Mouse (Mus musculus) kidney, postnatal 14 days (tissue): ENCODE measurements around the gene Klk14.
"Not testable (repeated sequence)": the region's sequence is repeated elsewhere in the genome, so short reads cannot be mapped to it uniquely, and the experiment has no call there.

ENCODE experiments used
- DNase-seq: peaks from one replicate; pipeline ENCODE4 v3.0.0; 2022; ENCODE audit warnings: mixed read lengths

The Klk14 gene

GRCm38 (mm10) chr7:43690118-43690517 is at the start of gene Klk14:
Gene Klk14 (plus strand): TSS chr7:43690418.
- DNase-seq = no peak

- no peak for DNase-seq
These were observed 47.6 kb upstream of the Klk14 start for GRCm38 (mm10) chr7:43642587-43642986.

- no peak for DNase-seq
These were observed 47.1 kb upstream of the Klk14 start for GRCm38 (mm10) chr7:43643046-43643652.

- no peak for DNase-seq
These were observed 37.5 kb upstream of the Klk14 start for GRCm38 (mm10) chr7:43652683-43653082.

- no peak for DNase-seq
These were observed 35.7 kb upstream of the Klk14 start for GRCm38 (mm10) chr7:43654519-43654918.

- no peak for DNase-seq
These were observed 34.0 kb upstream of the Klk14 start for GRCm38 (mm10) chr7:43656232-43656631.

- DNase-seq = no peak
These were observed 30.2 kb upstream of the Klk14 start, which contains the start of gene Siglece for GRCm38 (mm10) chr7:43660002-43660401. Gene Siglece (minus strand): TSS chr7:43660161.

- DNase-seq = no peak
These were observed 27.4 kb upstream of the Klk14 start for GRCm38 (mm10) chr7:43662804-43663203.

GRCm38 (mm10) chr7:43667221-43667620 is 23.0 kb upstream of the Klk14 start:
- not testable (repeated sequence) for DNase-seq

- DNase-seq = no peak
These were observed 21.6 kb upstream of the Klk14 start for GRCm38 (mm10) chr7:43668582-43668981.

- no peak for DNase-seq
These were observed 19.0 kb upstream of the Klk14 start for GRCm38 (mm10) chr7:43671064-43671808.

GRCm38 (mm10) chr7:43671809-43672580 is 18.2 kb upstream of the Klk14 start, which contains the start of gene Ctu1:
Gene Ctu1 (plus strand): TSS chr7:43672016.
- peak; percentile 95 for DNase-seq

GRCm38 (mm10) chr7:43672581-43673260 is 17.5 kb upstream of the Klk14 start:
- DNase-seq = no peak

- no peak for DNase-seq
These were observed 15.1 kb upstream of the Klk14 start for GRCm38 (mm10) chr7:43675091-43675490.

GRCm38 (mm10) chr7:43678517-43678916 is 11.7 kb upstream of the Klk14 start:
- peak; percentile 34 for DNase-seq

- peak; percentile 63 for DNase-seq
These were observed 9.3 kb upstream of the Klk14 start for GRCm38 (mm10) chr7:43680960-43681359.

GRCm38 (mm10) chr7:43682511-43682910 is 7.7 kb upstream of the Klk14 start:
- not testable (repeated sequence) for DNase-seq

GRCm38 (mm10) chr7:43685088-43685487 is 5.1 kb upstream of the Klk14 start:
- no peak for DNase-seq

- no peak for DNase-seq
These were observed 19.8 kb downstream of the Klk14 start for GRCm38 (mm10) chr7:43710031-43710430.

- DNase-seq = no peak
These were observed 22.0 kb downstream of the Klk14 start, which contains the start of gene Klk13 for GRCm38 (mm10) chr7:43712267-43712666. Gene Klk13 (plus strand): TSS chr7:43712567.

- no peak for DNase-seq
These were observed 22.7 kb downstream of the Klk14 start for GRCm38 (mm10) chr7:43712917-43713316.

- no peak for DNase-seq
These were observed 23.6 kb downstream of the Klk14 start for GRCm38 (mm10) chr7:43713741-43714351.
